Mouse (Mus musculus) heart, postnatal 0 days (tissue): ENCODE measurements at regions not wholly inside any gene's neighbourhood (a gene's known extent, or its start where the extent isn't known, plus 50 kb on each side); places are given as distances from the start of the nearest gene placed in this dataset.

Source experiments
- CTCF ChIP-seq: IDR thresholded peaks from 2 replicates; pipeline ENCODE4 v1.5.1; 2016; ENCODE audit warnings: antibody characterized with exemption, control low read depth, low read depth
- EP300 ChIP-seq: IDR thresholded peaks from 2 replicates; pipeline ENCODE4 v1.6.1; 2016; ENCODE audit warnings: antibody characterized with exemption, low read depth

- no peak for TF ChIP-seq CTCF
- no peak for TF ChIP-seq EP300
Observed at GRCm38 (mm10) chr6:8898268-8898667, 50.0 kb upstream of the Nxph1 start.
